Mouse (Mus musculus) thymus, adult 2 months (tissue): ENCODE measurements around the gene A630001G21Rik.

ENCODE experiments used
- CTCF ChIP-seq: fragments of 200-500 bp; IDR thresholded peaks from 2 replicates; pipeline ENCODE4 v1.5.1; 2012; ENCODE audit warnings: mild to moderate bottlenecking, control low read depth, low read length, moderate library complexity, borderline replicate concordance; ENCODE audit not compliant: control insufficient read depth, poor library complexity, insufficient read depth; ENCODE audit errors: extremely low read depth
- POLR2A ChIP-seq: fragments of 200-500 bp; IDR thresholded peaks from 2 replicates; pipeline ENCODE4 v1.6.1; 2012; ENCODE audit warnings: mild to moderate bottlenecking, low read length, control low read depth, moderate library complexity; ENCODE audit not compliant: control insufficient read depth, poor library complexity, insufficient read depth; ENCODE audit errors: extremely low read depth

GRCm38 (mm10) chr1:85824905-85825304, 46.5 kb upstream of the A630001G21Rik start:
- TF ChIP-seq POLR2A: no peak
- TF ChIP-seq CTCF: no peak
